Mouse (Mus musculus): ENCODE results near the gene Ninj1. TPM values are rescaled to one million over a fixed set of nuclear protein-coding genes. Genes with fewer than 3 reads are reported as not detected.

Ninj1 gene
- polyA plus RNA-seq, 1 experiment: 87.5 TPM

GRCm38 (mm10) chr13:49199891-49200290, 12.6 kb downstream of the Ninj1 start:
- no peak for DNase-seq
- Histone ChIP-seq H3K27me3 (ENCODE audit: control insufficient read depth, insufficient read depth, low read length) (no peaks in the 10 kb centered on the region), H3K4me3 (replicated peaks; ENCODE audit: insufficient read depth, low read depth, low read length) (no peak overlapping the region), H3K27ac (ENCODE audit: insufficient read depth, low read length) (no peak overlapping the region), H3K4me1 (ENCODE audit: control insufficient read depth, insufficient read depth, low read length) (peaks cover 3% of the 10 kb centered on the region)
- no peak for TF ChIP-seq POLR2A (IDR thresholded peaks at IDR 0.05; ENCODE audit: borderline replicate concordance, insufficient read depth, low read length)
- TF ChIP-seq CTCF (IDR thresholded peaks at IDR 0.05; ENCODE audit: borderline replicate concordance, insufficient read depth, low read depth, low read length): no peak
- 89% methylated on average over 7 of the region's 7 CpGs for WGBS

GRCm38 (mm10) chr13:49200688-49201087, 13.4 kb downstream of the Ninj1 start:
- Histone ChIP-seq H3K27me3 (ENCODE audit: control insufficient read depth, insufficient read depth, low read length) (no peaks in the 10 kb centered on the region), H3K4me3 (replicated peaks; ENCODE audit: insufficient read depth, low read depth, low read length) (no peak overlapping the region), H3K4me1 (ENCODE audit: control insufficient read depth, insufficient read depth, low read length) (peaks cover 10% of the 10 kb centered on the region), H3K27ac (ENCODE audit: insufficient read depth, low read length) (no peak overlapping the region)
- 92% methylated on average over 13 of the region's 13 CpGs for WGBS
- TF ChIP-seq POLR2A (IDR thresholded peaks at IDR 0.05; ENCODE audit: borderline replicate concordance, insufficient read depth, low read length) (no peak), CTCF (IDR thresholded peaks at IDR 0.05; ENCODE audit: borderline replicate concordance, insufficient read depth, low read depth, low read length) (no peak)
- DNase-seq: no peak

GRCm38 (mm10) chr13:49202556-49202955, 15.3 kb downstream of the Ninj1 start:
- H3K27me3 ChIP-seq (ENCODE audit: control insufficient read depth, insufficient read depth, low read length): no peaks in the 10 kb centered on the region
- H3K4me1 ChIP-seq (ENCODE audit: control insufficient read depth, insufficient read depth, low read length): peaks cover 10% of the 10 kb centered on the region
- DNase-seq: no peak
- 91% methylated on average over 7 of the region's 7 CpGs for WGBS
- TF ChIP-seq POLR2A (IDR thresholded peaks at IDR 0.05; ENCODE audit: borderline replicate concordance, insufficient read depth, low read length) (no peak), CTCF (IDR thresholded peaks at IDR 0.05; ENCODE audit: borderline replicate concordance, insufficient read depth, low read depth, low read length) (no peak)
- no peak overlapping the region for H3K27ac ChIP-seq (ENCODE audit: insufficient read depth, low read length)
- H3K4me3 ChIP-seq (replicated peaks; ENCODE audit: insufficient read depth, low read depth, low read length): no peak overlapping the region

GRCm38 (mm10) chr13:49205381-49205998, 18.2 kb downstream of the Ninj1 start:
- TF ChIP-seq POLR2A (IDR thresholded peaks at IDR 0.05; ENCODE audit: borderline replicate concordance, insufficient read depth, low read length): no peak
- TF ChIP-seq CTCF (IDR thresholded peaks at IDR 0.05; ENCODE audit: borderline replicate concordance, insufficient read depth, low read depth, low read length): peak; percentile 91
- H3K4me3 ChIP-seq (replicated peaks; ENCODE audit: insufficient read depth, low read depth, low read length): no peak overlapping the region
- H3K27me3 ChIP-seq (ENCODE audit: control insufficient read depth, insufficient read depth, low read length): no peaks in the 10 kb centered on the region
- 30% methylated on average over 13 of the region's 13 CpGs for WGBS
- peaks cover 10% of the 10 kb centered on the region for H3K4me1 ChIP-seq (ENCODE audit: control insufficient read depth, insufficient read depth, low read length)
- H3K27ac ChIP-seq (ENCODE audit: insufficient read depth, low read length): no peak overlapping the region
- DNase-seq: peak; percentile 70 to 83

- no peak for DNase-seq
- Histone ChIP-seq H3K27me3 (ENCODE audit: control insufficient read depth, insufficient read depth, low read length) (no peaks in the 10 kb centered on the region), H3K4me1 (ENCODE audit: control insufficient read depth, insufficient read depth, low read length) (peaks cover 10% of the 10 kb centered on the region), H3K27ac (ENCODE audit: insufficient read depth, low read length) (no peak overlapping the region), H3K4me3 (replicated peaks; ENCODE audit: insufficient read depth, low read depth, low read length) (no peak overlapping the region)
- 98% methylated on average over 2 of the region's 2 CpGs for WGBS
- TF ChIP-seq POLR2A (IDR thresholded peaks at IDR 0.05; ENCODE audit: borderline replicate concordance, insufficient read depth, low read length) (no peak), CTCF (IDR thresholded peaks at IDR 0.05; ENCODE audit: borderline replicate concordance, insufficient read depth, low read depth, low read length) (no peak)
Measured at GRCm38 (mm10) chr13:49206341-49206740, 19.1 kb downstream of the Ninj1 start.

GRCm38 (mm10) chr13:49209306-49209705, 22.0 kb downstream of the Ninj1 start:
- Histone ChIP-seq H3K27ac (ENCODE audit: insufficient read depth, low read length) (no peak overlapping the region), H3K27me3 (ENCODE audit: control insufficient read depth, insufficient read depth, low read length) (no peaks in the 10 kb centered on the region), H3K4me3 (replicated peaks; ENCODE audit: insufficient read depth, low read depth, low read length) (no peak overlapping the region), H3K4me1 (ENCODE audit: control insufficient read depth, insufficient read depth, low read length) (peaks cover 27% of the 10 kb centered on the region)
- no peak for TF ChIP-seq CTCF (IDR thresholded peaks at IDR 0.05; ENCODE audit: borderline replicate concordance, insufficient read depth, low read depth, low read length)
- 64% methylated on average over 7 of the region's 7 CpGs for WGBS
- no peak for DNase-seq

GRCm38 (mm10) chr13:49212711-49213500, 25.6 kb downstream of the Ninj1 start:
- peak in 1 of 2 experiments; percentile 59 for DNase-seq
- 64% methylated on average over 4 of the region's 4 CpGs for WGBS

GRCm38 (mm10) chr13:49213531-49213932, 26.2 kb downstream of the Ninj1 start:
- TF ChIP-seq POLR2A (IDR thresholded peaks at IDR 0.05; ENCODE audit: borderline replicate concordance, insufficient read depth, low read length) (no peak), CTCF (IDR thresholded peaks at IDR 0.05; ENCODE audit: borderline replicate concordance, insufficient read depth, low read depth, low read length) (no peak)
- Histone ChIP-seq H3K4me3 (replicated peaks; ENCODE audit: insufficient read depth, low read depth, low read length) (peak overlapping the region; percentile 4), H3K27me3 (ENCODE audit: control insufficient read depth, insufficient read depth, low read length) (no peaks in the 10 kb centered on the region), H3K4me1 (ENCODE audit: control insufficient read depth, insufficient read depth, low read length) (peaks cover 23% of the 10 kb centered on the region), H3K27ac (ENCODE audit: insufficient read depth, low read length) (peak overlapping the region; percentile 54)
- WGBS: 9% methylated on average over 4 of the region's 4 CpGs
- peak; percentile 79 to 89 for DNase-seq

More at GRCm38 (mm10) chr13:49212711-49213500, 25.6 kb downstream of the Ninj1 start:
- TF ChIP-seq POLR2A (IDR thresholded peaks at IDR 0.05; ENCODE audit: borderline replicate concordance, insufficient read depth, low read length) (no peak), CTCF (IDR thresholded peaks at IDR 0.05; ENCODE audit: borderline replicate concordance, insufficient read depth, low read depth, low read length) (no peak)
- H3K27ac ChIP-seq (ENCODE audit: insufficient read depth, low read length): peak overlapping the region; percentile 54
- no peaks in the 10 kb centered on the region for H3K27me3 ChIP-seq (ENCODE audit: control insufficient read depth, insufficient read depth, low read length)
- H3K4me1 ChIP-seq (ENCODE audit: control insufficient read depth, insufficient read depth, low read length): peaks cover 23% of the 10 kb centered on the region
- no peak overlapping the region for H3K4me3 ChIP-seq (replicated peaks; ENCODE audit: insufficient read depth, low read depth, low read length)

Data from cerebellum, adult 2 months (tissue).